Mouse (Mus musculus): Measurements from ENCODE around the gene Olfr781. TPM values are rescaled to one million over a fixed set of nuclear protein-coding genes. Genes with fewer than 3 reads are reported as not detected.
"Not testable (repeated sequence)": the region's sequence is repeated elsewhere in the genome, so short reads cannot be mapped to it uniquely, and the experiment has no call there.

Olfr781 gene
- not detected in 2 replicates for polyA plus RNA-seq (2016; fragmentation: Nextera tagmentation; extraction: Ambion mirVana)

DNA sequence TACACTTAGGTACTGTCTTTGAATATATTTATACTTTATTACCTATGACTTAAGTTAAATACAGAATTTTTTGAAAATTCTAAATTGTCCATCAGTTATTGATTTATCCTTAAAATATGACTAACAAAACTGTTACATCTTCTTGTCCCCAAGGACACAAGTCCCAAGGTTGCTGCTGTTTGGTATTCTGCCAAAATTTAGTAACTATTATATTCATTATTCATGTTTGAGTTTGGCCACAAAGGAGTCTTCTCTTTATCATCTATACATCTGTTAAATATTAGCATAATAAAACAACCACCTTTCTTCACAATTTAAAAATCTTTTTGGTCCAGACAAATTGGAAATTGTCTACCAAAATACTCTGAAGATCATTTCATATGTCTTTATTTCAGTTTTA, at the start of gene Olfr781:
Gene Olfr781, plus strand, starts transcription at position 301 of the 400 bp plus-strand sequence.
- Histone ChIP-seq H3K9me3 (no peaks in the 10 kb centered on the region), H3K4me1 (no peaks in the 10 kb centered on the region), H3K36me3 (replicated peaks) (no peaks in the 10 kb centered on the region), H3K27ac (no peak within 1 kb of the TSS), H3K4me3 (no peak within 1 kb of the TSS), H3K27me3 (ENCODE audit: poor library complexity, severe bottlenecking) (no peaks in the 10 kb centered on the region)
- no peak for DNase-seq (ENCODE audit: extremely low spot score, low spot score)

DNA sequence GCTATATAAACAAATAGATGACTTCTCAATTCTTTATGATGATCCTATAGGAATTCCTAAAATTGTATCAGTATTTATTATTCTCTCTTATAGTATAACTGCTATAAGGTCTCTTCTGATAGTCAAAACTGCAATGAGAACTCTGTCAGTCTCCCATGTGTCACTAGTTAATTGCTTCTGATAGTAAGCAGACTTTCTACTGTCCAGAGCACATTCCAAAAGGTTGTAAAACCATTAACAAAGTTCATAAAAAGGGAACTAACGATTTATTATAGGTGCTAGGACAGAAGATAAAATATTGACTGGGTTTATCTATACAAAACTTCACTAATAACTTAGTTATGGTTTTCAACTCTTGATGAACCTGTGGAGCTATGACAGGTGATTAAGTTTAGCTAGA, 15.7 kb upstream of the Olfr781 start:
- H3K36me3 ChIP-seq (replicated peaks); H3K27me3 ChIP-seq (ENCODE audit: poor library complexity, severe bottlenecking); H3K4me1 ChIP-seq; H3K4me3 ChIP-seq; H3K9me3 ChIP-seq; DNase-seq (ENCODE audit: extremely low spot score, low spot score); H3K27ac ChIP-seq: not testable (repeated sequence)
- 73% methylated on average over 1 of the region's 1 CpGs for WGBS

DNA sequence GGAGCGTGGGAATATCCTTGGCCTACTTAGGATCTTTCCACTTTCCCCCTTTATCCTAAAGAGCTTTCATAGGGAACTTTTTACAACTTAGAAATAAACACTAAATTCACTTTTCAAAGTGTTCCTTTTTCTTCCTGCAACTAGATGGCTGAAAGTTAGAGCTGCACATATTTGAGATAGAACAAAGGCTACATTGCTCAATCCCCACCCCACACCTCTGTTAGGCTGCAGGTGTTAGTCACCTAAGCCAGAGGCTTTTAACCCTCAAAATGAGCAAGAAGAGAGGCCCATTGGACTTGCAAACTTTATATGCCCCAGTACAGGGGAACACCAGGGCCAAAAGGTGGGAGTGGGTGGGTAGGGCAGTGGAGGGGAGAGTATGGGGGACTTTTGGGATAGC, 15.1 kb upstream of the Olfr781 start:
- H3K36me3 ChIP-seq (replicated peaks); DNase-seq (ENCODE audit: extremely low spot score, low spot score); H3K4me1 ChIP-seq; H3K4me3 ChIP-seq; H3K27me3 ChIP-seq (ENCODE audit: poor library complexity, severe bottlenecking); H3K27ac ChIP-seq; H3K9me3 ChIP-seq: not testable (repeated sequence)
- 100% methylated on average over 1 of the region's 1 CpGs for WGBS

DNA sequence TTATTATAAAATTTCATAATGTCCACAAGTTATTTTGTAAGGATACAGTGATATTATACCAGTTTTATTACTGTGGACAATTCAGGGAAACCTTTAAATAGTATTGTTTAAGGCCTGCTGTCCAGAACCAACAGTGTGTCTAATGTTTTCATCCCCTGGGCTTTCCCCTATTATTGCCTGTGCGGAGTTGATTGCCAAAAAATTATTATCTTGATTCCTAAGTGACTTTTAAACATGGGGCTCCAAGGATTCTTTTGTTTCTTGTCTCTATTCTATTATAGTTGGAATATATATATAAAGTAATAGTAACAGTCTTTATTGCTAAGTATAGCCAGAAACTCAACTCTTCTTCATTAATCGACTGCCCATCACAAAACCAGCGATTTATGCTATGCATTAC, 10.8 kb upstream of the Olfr781 start, which contains the start of gene Olfr780:
Gene Olfr780, plus strand, starts transcription at position 301 of the 400 bp plus-strand sequence.
- no peak within 1 kb of the TSS for H3K4me3 ChIP-seq
- no peak within 1 kb of the TSS for H3K27ac ChIP-seq
- H3K36me3 ChIP-seq (replicated peaks) = no peaks in the 10 kb centered on the region
- H3K27me3 ChIP-seq (ENCODE audit: poor library complexity, severe bottlenecking) = no peaks in the 10 kb centered on the region
- H3K4me1 ChIP-seq = no peaks in the 10 kb centered on the region
- no peak for DNase-seq (ENCODE audit: extremely low spot score, low spot score)
- WGBS = 88% methylated on average over 3 of the region's 3 CpGs
- no peaks in the 10 kb centered on the region for H3K9me3 ChIP-seq

DNA sequence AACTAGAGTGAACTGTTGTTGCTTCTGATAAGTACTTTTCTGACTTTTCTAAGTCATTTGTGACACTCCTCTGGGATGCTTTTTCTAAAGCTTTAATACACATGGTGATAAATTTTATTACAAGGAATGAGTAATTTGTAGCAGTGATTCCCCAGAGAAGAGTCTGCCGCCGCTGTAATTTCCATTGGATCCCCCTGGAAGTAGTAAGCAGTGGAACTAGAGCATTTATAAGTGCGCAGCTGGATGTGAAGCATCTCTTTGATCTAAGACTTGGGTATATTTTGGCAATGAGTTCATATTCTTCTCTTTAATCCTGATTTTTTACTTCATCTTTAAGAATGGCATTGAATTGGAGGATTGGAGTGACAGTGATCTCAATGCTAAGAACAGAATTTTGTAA, 19.9 kb downstream of the Olfr781 start, which contains the start of gene Olfr782:
Gene Olfr782, plus strand, starts transcription at position 301 of the 400 bp plus-strand sequence.
- Histone ChIP-seq H3K4me3 (no peak within 1 kb of the TSS), H3K9me3 (no peaks in the 10 kb centered on the region), H3K27ac (no peak within 1 kb of the TSS), H3K4me1 (no peaks in the 10 kb centered on the region), H3K27me3 (ENCODE audit: poor library complexity, severe bottlenecking) (no peaks in the 10 kb centered on the region), H3K36me3 (replicated peaks) (no peaks in the 10 kb centered on the region)
- DNase-seq (ENCODE audit: extremely low spot score, low spot score) = no peak
- WGBS = 97% methylated on average over 3 of the region's 3 CpGs

DNA sequence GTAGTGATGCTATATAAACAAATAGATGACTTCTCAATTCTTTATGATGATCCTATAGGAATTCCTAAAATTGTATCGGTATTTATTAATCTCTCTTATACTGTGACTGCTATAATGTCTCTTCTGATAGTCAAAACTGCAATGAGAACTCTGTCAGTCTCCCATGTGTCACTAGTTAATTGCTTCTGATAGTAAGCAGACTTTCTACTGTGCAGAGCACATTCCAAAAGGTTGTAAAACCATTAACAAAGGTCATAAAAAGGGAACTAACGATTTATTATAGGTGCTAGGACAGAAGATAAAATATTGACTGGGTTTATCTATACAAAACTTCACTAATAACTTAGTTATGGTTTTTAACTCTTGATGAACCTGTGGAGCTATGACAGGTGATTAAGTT, 23.8 kb downstream of the Olfr781 start:
- H3K4me1 ChIP-seq; H3K36me3 ChIP-seq (replicated peaks); H3K27ac ChIP-seq; H3K4me3 ChIP-seq; H3K27me3 ChIP-seq (ENCODE audit: poor library complexity, severe bottlenecking); H3K9me3 ChIP-seq; DNase-seq (ENCODE audit: extremely low spot score, low spot score): not testable (repeated sequence)
- WGBS = 90% methylated on average over 2 of the region's 2 CpGs

DNA sequence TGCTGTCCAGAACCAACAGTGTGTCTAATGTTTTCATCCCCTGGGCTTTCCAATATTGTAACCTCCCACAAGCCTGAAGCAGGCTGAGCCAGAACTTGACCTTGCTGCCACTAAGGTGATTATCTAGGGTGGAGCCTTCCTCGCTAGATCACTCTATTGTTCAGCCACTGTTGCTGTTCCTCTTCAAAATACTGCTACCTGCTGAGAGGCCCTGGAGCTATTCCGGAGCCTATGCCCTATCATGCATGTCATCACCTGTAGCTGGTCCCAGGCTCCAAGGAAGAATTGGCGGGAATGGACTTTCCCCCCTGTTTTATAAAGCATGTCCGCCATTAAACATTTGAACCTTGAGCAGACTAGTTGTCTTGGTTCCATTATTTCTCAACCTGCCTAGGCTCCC, 27.8 kb downstream of the Olfr781 start:
- H3K4me1 ChIP-seq; H3K27ac ChIP-seq; H3K27me3 ChIP-seq (ENCODE audit: poor library complexity, severe bottlenecking); H3K4me3 ChIP-seq; DNase-seq (ENCODE audit: extremely low spot score, low spot score); H3K36me3 ChIP-seq (replicated peaks); H3K9me3 ChIP-seq: not testable (repeated sequence)
- 94% methylated on average over 4 of the region's 4 CpGs for WGBS

DNA sequence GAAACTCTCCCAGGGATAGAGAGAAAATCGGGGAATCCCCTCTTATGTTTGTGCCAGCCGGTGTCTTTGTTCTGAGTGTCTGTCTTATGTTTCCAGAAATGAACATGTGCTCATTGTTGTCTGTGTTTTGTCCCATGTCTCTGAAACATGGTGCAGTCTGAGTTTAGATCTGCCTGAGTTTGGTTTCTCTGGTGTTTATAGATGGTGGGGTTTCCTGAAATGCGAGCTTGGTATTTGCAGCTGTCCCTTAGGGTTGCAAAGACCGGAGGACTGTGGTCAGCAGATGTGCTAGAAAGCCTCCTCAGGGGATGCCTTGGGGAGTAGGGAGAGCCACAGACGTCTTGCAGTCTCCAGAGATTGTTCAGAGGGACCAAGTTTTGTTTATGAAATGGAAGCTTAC, 28.7 kb downstream of the Olfr781 start:
- H3K9me3 ChIP-seq = peaks cover 10% of the 10 kb centered on the region; the same call in 1 of the 2 replicates
- H3K27ac ChIP-seq = no peak overlapping the region
- DNase-seq (ENCODE audit: extremely low spot score, low spot score) = no peak
- H3K36me3 ChIP-seq (replicated peaks) = no peaks in the 10 kb centered on the region
- H3K27me3 ChIP-seq (ENCODE audit: poor library complexity, severe bottlenecking) = no peaks in the 10 kb centered on the region
- H3K4me3 ChIP-seq = no peak overlapping the region
- WGBS = 81% methylated on average over 5 of the region's 5 CpGs
- no peaks in the 10 kb centered on the region for H3K4me1 ChIP-seq

DNA sequence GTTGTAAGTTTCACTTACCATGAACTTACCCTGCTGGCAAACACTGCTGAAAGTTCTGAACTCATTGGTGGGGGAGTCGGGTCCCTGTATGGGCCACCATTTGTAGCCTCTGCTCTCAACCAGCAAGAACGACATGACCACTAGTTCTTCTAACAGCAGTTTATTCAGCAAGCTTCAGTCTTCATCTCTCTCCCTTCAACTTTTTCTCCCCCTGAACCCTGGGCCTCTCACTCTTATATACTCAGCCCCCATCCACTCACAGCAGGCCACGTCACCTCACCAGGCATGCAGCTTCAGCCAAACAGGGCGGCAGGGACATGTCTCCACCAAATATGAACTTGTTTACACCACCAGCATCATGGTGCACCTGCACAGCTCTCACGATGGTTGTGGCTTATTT, 45.4 kb downstream of the Olfr781 start:
- H3K4me3 ChIP-seq; H3K27me3 ChIP-seq (ENCODE audit: poor library complexity, severe bottlenecking); H3K4me1 ChIP-seq; DNase-seq (ENCODE audit: extremely low spot score, low spot score); H3K9me3 ChIP-seq; H3K36me3 ChIP-seq (replicated peaks); H3K27ac ChIP-seq: not testable (repeated sequence)
- 94% methylated on average over 5 of the region's 5 CpGs for WGBS

Other genes starting within 250 kb of the Olfr781 start
- gene Olfr767, start 245.9 kb upstream of the Olfr781 start, polyA plus RNA-seq (2016; fragmentation: Nextera tagmentation; extraction: Ambion mirVana) = not detected in 2 replicates
- gene Olfr768, start 229.5 kb upstream of the Olfr781 start, polyA plus RNA-seq (2016; fragmentation: Nextera tagmentation; extraction: Ambion mirVana) = not detected in 2 replicates
- not detected in 2 replicates for gene Olfr769, start 211.0 kb upstream of the Olfr781 start, polyA plus RNA-seq (2016; fragmentation: Nextera tagmentation; extraction: Ambion mirVana)
- not detected in 2 replicates for gene Olfr770, start 189.9 kb upstream of the Olfr781 start, polyA plus RNA-seq (2016; fragmentation: Nextera tagmentation; extraction: Ambion mirVana)
- not detected in 2 replicates for gene Olfr771, start 164.1 kb upstream of the Olfr781 start, polyA plus RNA-seq (2016; fragmentation: Nextera tagmentation; extraction: Ambion mirVana)
- gene Olfr772, start 150.9 kb upstream of the Olfr781 start, polyA plus RNA-seq (2016; fragmentation: Nextera tagmentation; extraction: Ambion mirVana) = not detected in 2 replicates
- not detected in 2 replicates for gene Olfr773, start 141.4 kb upstream of the Olfr781 start, polyA plus RNA-seq (2016; fragmentation: Nextera tagmentation; extraction: Ambion mirVana)
- gene Olfr774, start 92.7 kb upstream of the Olfr781 start, polyA plus RNA-seq (2016; fragmentation: Nextera tagmentation; extraction: Ambion mirVana) = not detected in 2 replicates
- gene Olfr775, start 80.4 kb upstream of the Olfr781 start, polyA plus RNA-seq (2016; fragmentation: Nextera tagmentation; extraction: Ambion mirVana) = not detected in 2 replicates
- not detected in 2 replicates for gene Olfr776, start 69.7 kb upstream of the Olfr781 start, polyA plus RNA-seq (2016; fragmentation: Nextera tagmentation; extraction: Ambion mirVana)
- not detected in 2 replicates for gene Olfr777, start 57.4 kb upstream of the Olfr781 start, polyA plus RNA-seq (2016; fragmentation: Nextera tagmentation; extraction: Ambion mirVana)
- not detected in 2 replicates for gene Olfr780, start 10.7 kb upstream of the Olfr781 start, polyA plus RNA-seq (2016; fragmentation: Nextera tagmentation; extraction: Ambion mirVana)
- not detected in 2 replicates for gene Olfr782, start 20.0 kb downstream of the Olfr781 start, polyA plus RNA-seq (2016; fragmentation: Nextera tagmentation; extraction: Ambion mirVana)
- gene Olfr784, start 55.2 kb downstream of the Olfr781 start, polyA plus RNA-seq (2016; fragmentation: Nextera tagmentation; extraction: Ambion mirVana) = 0.06 TPM in 1 of 2 replicates, not detected in the other
- not detected in 2 replicates for gene Olfr785, start 76.6 kb downstream of the Olfr781 start, polyA plus RNA-seq (2016; fragmentation: Nextera tagmentation; extraction: Ambion mirVana)
- not detected in 2 replicates for gene Olfr786, start 98.5 kb downstream of the Olfr781 start, polyA plus RNA-seq (2016; fragmentation: Nextera tagmentation; extraction: Ambion mirVana)
- gene Olfr787, start 133.0 kb downstream of the Olfr781 start, polyA plus RNA-seq (2016; fragmentation: Nextera tagmentation; extraction: Ambion mirVana) = not detected in 2 replicates
- gene Olfr788, start 142.1 kb downstream of the Olfr781 start, polyA plus RNA-seq (2016; fragmentation: Nextera tagmentation; extraction: Ambion mirVana) = not detected in 2 replicates
- not detected in 2 replicates for gene Olfr789, start 155.9 kb downstream of the Olfr781 start, polyA plus RNA-seq (2016; fragmentation: Nextera tagmentation; extraction: Ambion mirVana)
- gene Olfr790, start 169.6 kb downstream of the Olfr781 start, polyA plus RNA-seq (2016; fragmentation: Nextera tagmentation; extraction: Ambion mirVana) = not detected in 2 replicates
- not detected in 2 replicates for gene Olfr791, start 192.9 kb downstream of the Olfr781 start, polyA plus RNA-seq (2016; fragmentation: Nextera tagmentation; extraction: Ambion mirVana)
- gene Olfr792, start 210.3 kb downstream of the Olfr781 start, polyA plus RNA-seq (2016; fragmentation: Nextera tagmentation; extraction: Ambion mirVana) = not detected in 2 replicates
- not detected in 2 replicates for gene Olfr794, start 238.8 kb downstream of the Olfr781 start, polyA plus RNA-seq (2016; fragmentation: Nextera tagmentation; extraction: Ambion mirVana)

Measured in forebrain, embryonic 10.5 days (tissue).